Mouse (Mus musculus) heart, embryonic 11.5 days (tissue): ENCODE measurements around the gene Agrn. TPM values are rescaled to one million over a fixed set of nuclear protein-coding genes. Genes with fewer than 3 reads are reported as not detected.
A peak's percentile ranks its signal among the peaks of the same experiment; 100 is the strongest.

Experiments
- ATAC-seq: fragments of 200-750 bp; cut with Nextera tagmentation; replicated peaks from 2 replicates; pipeline ENCODE4 v1.8.0; 2017; ENCODE audit warnings: moderate library complexity; ENCODE audit not compliant: insufficient number of reproducible peaks, low FRiP score, low TSS enrichment
- H3K27ac ChIP-seq: fragments of 300-500 bp; sonication (generic); 2 replicates; pipeline ENCODE4 v1.5.1; 2014; ENCODE audit warnings: mild to moderate bottlenecking, low read depth, low read length
- H3K27me3 ChIP-seq: fragments of 300-500 bp; sonication (generic); 2 replicates; pipeline ENCODE4 v1.6.1; 2014; ENCODE audit warnings: mild to moderate bottlenecking, low read length, mixed read lengths; ENCODE audit not compliant: control insufficient read depth, insufficient read depth
- H3K36me3 ChIP-seq: fragments of 300-500 bp; sonication (generic); 2 replicates; pipeline ENCODE4 v1.6.1; 2014; ENCODE audit warnings: mild to moderate bottlenecking, low read length, moderate library complexity, mixed read lengths; ENCODE audit not compliant: control insufficient read depth, insufficient read depth
- H3K4me1 ChIP-seq: fragments of 300-500 bp; sonication (generic); 2 replicates; pipeline ENCODE4 v1.6.1; 2014; ENCODE audit warnings: low read length; ENCODE audit not compliant: control insufficient read depth, insufficient read depth
- H3K4me2 ChIP-seq: fragments of 300-500 bp; sonication (generic); 2 replicates; pipeline ENCODE4 v1.6.1; 2014; ENCODE audit warnings: mild to moderate bottlenecking, moderate library complexity
- H3K4me3 ChIP-seq: fragments of 300-500 bp; sonication (generic); 2 replicates; pipeline ENCODE4 v1.5.1; 2014; ENCODE audit warnings: low read depth, low read length
- H3K9ac ChIP-seq: fragments of 300-500 bp; sonication (generic); 2 replicates; pipeline ENCODE4 v1.6.1; 2014; ENCODE audit warnings: mild to moderate bottlenecking, low read depth, low read length, moderate library complexity
- H3K9me3 ChIP-seq: fragments of 300-500 bp; sonication (generic); replicated peaks from 2 replicates; pipeline ENCODE4 v1.6.1; 2016; ENCODE audit warnings: low read length; ENCODE audit not compliant: control insufficient read depth
- WGBS: fragments of 180-500 bp; shearing (Covaris S2); extraction: QIAGEN DNeasy Blood & Tissue Kit; methylation state at CpG from one replicate; pipeline ENCODE4 v1.1.7; 2014; ENCODE audit not compliant: insufficient replicate concordance; 5-methylcytosine and 5-hydroxymethylcytosine counted together
- polyA plus RNA-seq: library from polyadenylated mRNA; unstranded; fragments of >200 nt; fragmentation: Nextera tagmentation; extraction: Ambion mirVana; gene quantifications from 2 replicates; pipeline ENCODE4 v1.2.1, GENCODE M21; 2014

Agrn gene
- polyA plus RNA-seq, 1 experiment from 2014 or later, result 36.7 TPM

DNA sequence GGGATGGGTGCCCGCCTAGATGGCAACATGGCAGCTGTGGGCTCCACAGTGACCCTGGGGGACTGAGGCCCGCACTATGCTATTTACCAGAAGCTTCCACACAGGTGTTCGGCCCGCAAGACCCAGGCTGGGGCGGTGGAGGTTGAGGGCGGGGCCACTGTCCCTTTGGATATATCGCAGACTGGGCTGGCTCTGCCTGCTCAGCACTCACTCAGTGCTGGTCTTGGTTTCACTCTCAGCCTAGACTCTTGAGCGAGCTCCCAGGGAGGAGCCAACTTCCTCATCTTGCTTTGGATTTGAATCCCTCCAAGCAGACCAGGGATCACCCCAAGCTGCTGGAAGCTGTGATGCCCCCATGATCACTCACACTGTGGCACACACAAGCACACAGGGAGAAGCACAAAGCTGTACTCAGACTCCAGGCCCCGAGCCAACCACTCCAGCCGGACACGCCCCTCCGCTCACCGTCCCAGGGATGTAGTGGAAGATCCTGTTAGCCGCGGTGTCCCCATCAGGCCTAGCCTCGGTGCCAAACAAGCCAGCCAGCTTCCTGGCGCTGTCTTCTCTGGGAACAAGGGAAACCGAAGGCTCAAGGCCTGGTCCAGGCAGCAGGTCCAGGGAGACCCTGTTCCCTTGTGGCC is 30.6 kb upstream of the Agrn start:
- peak overlapping the region; percentile 19 for H3K4me3 ChIP-seq
- H3K4me2 ChIP-seq, result peak overlapping the region; percentile 55
- no peak overlapping the region for H3K27ac ChIP-seq
- no peaks in the 10 kb centered on the region for H3K27me3 ChIP-seq
- peak overlapping the region; percentile 34; the same call in 1 of the 2 replicates for H3K9ac ChIP-seq
- no peaks in the 10 kb centered on the region for H3K9me3 ChIP-seq
- peaks cover 11% of the 10 kb centered on the region for H3K4me1 ChIP-seq
- WGBS, result 31% methylated on average over 18 of the region's 18 CpGs
- ATAC-seq, result 0 out of 2 replicates have a peak, but pooled peaks have one; percentile 19
- H3K36me3 ChIP-seq, result peaks cover 21% of the 10 kb centered on the region

DNA sequence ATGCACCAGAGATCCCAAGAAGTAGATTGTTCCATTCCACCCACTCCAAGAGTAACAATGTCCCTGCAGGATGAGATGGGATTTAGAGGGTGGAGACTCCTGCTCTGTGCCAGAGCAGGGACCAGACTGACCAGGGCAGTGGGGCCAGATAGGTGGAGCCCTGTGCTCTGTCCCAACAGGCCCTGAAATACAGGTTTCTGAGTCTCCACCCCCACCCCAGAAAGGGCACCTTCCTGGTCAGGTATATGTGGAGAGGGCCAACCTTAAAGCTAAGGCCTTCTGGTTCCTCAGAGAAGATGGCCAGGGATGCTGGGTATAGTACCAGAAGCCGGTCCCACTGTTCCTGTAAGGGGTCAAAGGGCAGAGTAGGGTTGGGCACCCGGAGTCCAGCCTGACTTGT is 27.0 kb upstream of the Agrn start:
- peaks cover 11% of the 10 kb centered on the region for H3K4me1 ChIP-seq
- no peaks in the 10 kb centered on the region for H3K27me3 ChIP-seq
- no peaks in the 10 kb centered on the region for H3K9me3 ChIP-seq
- ATAC-seq, result no peak
- WGBS, result 70% methylated on average over 2 of the region's 2 CpGs
- no peak overlapping the region for H3K4me2 ChIP-seq
- H3K36me3 ChIP-seq, result no peaks in the 10 kb centered on the region; the same call in 1 of the 2 replicates
- H3K4me3 ChIP-seq, result no peak overlapping the region
- no peak overlapping the region for H3K27ac ChIP-seq
- no peak overlapping the region for H3K9ac ChIP-seq

DNA sequence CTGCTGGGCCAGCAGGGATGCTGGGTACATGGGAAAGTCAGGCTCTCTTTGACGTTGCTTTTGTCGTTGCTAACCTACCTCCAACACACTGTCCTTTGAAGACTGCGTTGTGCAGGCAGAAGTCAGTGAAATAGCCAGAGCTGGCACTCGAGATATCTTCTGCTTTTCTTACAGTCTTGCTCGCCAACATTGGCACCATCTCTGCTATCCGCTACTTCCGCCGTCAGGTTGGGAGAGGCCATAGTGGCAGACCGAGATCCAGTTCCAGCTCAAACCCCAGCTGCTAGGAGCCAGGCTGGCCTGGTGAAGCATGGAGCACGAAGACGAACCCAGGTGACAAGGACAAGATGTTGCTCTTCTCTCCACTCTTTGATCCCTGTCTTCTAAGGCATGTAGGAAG is 22.6 kb upstream of the Agrn start:
- ATAC-seq, result no peak
- H3K9me3 ChIP-seq, result no peaks in the 10 kb centered on the region
- no peak overlapping the region for H3K27ac ChIP-seq
- H3K4me2 ChIP-seq, result no peak overlapping the region
- no peaks in the 10 kb centered on the region for H3K36me3 ChIP-seq
- H3K9ac ChIP-seq, result no peak overlapping the region
- H3K4me1 ChIP-seq, result peaks cover 7% of the 10 kb centered on the region
- WGBS, result 77% methylated on average over 11 of the region's 11 CpGs
- no peak overlapping the region for H3K4me3 ChIP-seq
- no peaks in the 10 kb centered on the region for H3K27me3 ChIP-seq

DNA sequence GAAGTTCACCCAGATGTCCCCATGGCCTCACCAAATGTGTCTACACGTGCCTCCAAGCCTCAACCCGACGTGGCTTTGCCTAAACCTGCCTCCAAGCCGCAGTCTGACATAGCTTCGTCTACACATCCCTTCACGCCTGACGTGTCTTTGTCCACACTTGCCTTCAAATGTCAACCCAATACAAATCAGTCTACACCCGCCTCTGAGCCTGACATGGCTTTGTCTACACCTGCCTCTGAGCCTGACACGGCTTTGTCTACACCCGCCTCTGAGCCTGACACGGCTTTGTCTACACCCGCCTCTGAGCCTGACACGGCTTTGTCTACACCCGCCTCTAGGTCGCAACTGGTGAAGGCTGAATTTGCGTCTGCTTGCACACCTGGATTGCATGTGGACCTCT is 20.6 kb upstream of the Agrn start:
- no peak overlapping the region for H3K4me3 ChIP-seq
- H3K36me3 ChIP-seq, result no peaks in the 10 kb centered on the region
- H3K9ac ChIP-seq, result no peak overlapping the region
- H3K9me3 ChIP-seq, result no peaks in the 10 kb centered on the region
- ATAC-seq, result no peak
- peaks cover 7% of the 10 kb centered on the region for H3K4me1 ChIP-seq
- H3K27me3 ChIP-seq, result no peaks in the 10 kb centered on the region
- no peak overlapping the region for H3K27ac ChIP-seq
- no peak overlapping the region for H3K4me2 ChIP-seq
- WGBS, result 70% methylated on average over 16 of the region's 16 CpGs

DNA sequence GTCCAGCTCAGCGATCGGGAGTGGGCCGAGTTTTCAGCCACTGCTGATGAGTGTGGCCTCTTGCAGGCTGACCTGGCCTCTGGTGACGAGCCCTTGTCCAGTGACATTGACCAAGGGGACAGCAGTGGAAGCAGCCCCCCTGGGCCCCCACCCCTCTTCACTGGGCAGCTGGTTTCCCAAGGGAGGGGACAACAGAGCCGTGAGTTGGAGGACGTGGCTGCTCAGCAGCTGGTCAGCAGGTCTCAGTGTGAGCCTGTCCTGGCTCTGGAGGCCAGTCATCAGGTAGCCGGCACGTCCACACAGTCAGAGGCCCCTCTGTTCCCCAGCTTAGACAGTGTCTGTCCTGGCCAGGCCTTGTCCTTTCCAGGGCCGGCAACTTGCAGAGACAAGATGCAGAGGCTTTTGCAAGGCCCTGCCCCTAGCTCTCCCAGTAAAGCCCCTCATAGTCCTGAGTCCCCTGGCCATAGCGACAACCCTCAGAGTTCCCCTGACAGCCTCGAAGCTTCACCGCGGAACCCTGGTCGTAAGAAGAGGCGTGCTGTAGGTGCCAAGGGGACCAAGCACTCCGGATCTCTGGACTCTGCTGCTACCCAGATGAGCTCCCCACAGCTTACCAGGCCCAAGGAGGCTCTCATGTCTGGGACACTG is 19.9 kb upstream of the Agrn start:
- H3K27me3 ChIP-seq, result no peaks in the 10 kb centered on the region
- peak overlapping the region; percentile 28; the same call in 1 of the 2 replicates for H3K9ac ChIP-seq
- H3K4me3 ChIP-seq, result no peak overlapping the region
- 65% methylated on average over 16 of the region's 16 CpGs for WGBS
- no peaks in the 10 kb centered on the region for H3K36me3 ChIP-seq
- H3K4me1 ChIP-seq, result peaks cover 7% of the 10 kb centered on the region
- no peaks in the 10 kb centered on the region for H3K9me3 ChIP-seq
- no peak overlapping the region for H3K27ac ChIP-seq
- H3K4me2 ChIP-seq, result no peak overlapping the region
- ATAC-seq, result peak; percentile 52; the same call in 1 of the 2 replicates

DNA sequence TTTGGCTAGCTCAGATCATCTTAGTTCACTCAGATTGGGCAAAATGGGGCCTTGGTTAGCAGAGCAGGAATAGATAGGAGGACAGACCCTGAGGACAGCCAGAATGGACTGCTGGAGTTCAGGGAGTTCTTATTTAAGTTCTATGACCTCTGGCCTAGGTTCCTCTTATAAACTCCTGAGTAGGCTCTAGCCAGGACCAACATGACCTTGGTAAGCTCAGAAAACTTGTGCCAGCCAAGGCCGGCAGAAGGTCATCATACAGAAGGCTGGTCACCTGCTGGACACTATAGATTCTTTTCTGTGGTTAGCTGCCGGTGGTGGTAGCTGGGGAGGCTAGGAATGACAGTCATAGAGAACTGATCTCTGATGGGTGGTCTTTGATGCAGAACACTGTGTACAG is 18.9 kb upstream of the Agrn start:
- Histone ChIP-seq H3K9me3 (no peaks in the 10 kb centered on the region), H3K36me3 (no peaks in the 10 kb centered on the region), H3K4me3 (no peak overlapping the region), H3K27me3 (no peaks in the 10 kb centered on the region), H3K9ac (no peak overlapping the region), H3K4me2 (no peak overlapping the region), H3K27ac (no peak overlapping the region), H3K4me1 (peaks cover 7% of the 10 kb centered on the region)
- ATAC-seq, result no peak
- 85% methylated on average over 2 of the region's 2 CpGs for WGBS

DNA sequence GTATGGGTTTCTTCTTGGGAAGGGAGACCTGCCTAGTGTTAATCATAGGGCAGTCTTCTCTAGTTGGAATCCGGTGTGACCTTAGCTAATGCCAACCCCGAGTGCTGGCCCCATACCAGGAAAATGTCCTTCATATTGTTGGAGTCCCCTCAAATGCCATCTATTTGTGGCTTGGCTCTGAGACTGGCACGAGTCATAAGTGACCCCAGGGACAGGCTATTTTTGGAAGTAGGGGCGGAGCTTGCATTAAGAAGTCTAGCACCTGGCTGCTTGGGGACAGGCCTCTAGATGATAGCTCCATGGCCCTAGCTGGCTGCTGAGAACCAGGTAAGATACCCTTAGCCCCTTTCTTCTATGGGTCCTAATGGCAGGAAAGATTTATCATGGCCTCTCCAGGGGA is 18.4 kb upstream of the Agrn start, which contains the start of gene Perm1:
Gene Perm1, plus strand, starts transcription at position 220 of the 400 bp plus-strand sequence.
- H3K27me3 ChIP-seq, result no peaks in the 10 kb centered on the region
- no peak within 1 kb of the TSS for H3K27ac ChIP-seq
- H3K4me2 ChIP-seq, result no peak within 1 kb of the TSS
- ATAC-seq, result no peak
- H3K9me3 ChIP-seq, result no peaks in the 10 kb centered on the region
- H3K4me1 ChIP-seq, result peaks cover 7% of the 10 kb centered on the region
- no peak within 1 kb of the TSS for H3K9ac ChIP-seq
- no peak within 1 kb of the TSS for H3K4me3 ChIP-seq
- WGBS, result 63% methylated on average over 4 of the region's 4 CpGs
- no peaks in the 10 kb centered on the region for H3K36me3 ChIP-seq

DNA sequence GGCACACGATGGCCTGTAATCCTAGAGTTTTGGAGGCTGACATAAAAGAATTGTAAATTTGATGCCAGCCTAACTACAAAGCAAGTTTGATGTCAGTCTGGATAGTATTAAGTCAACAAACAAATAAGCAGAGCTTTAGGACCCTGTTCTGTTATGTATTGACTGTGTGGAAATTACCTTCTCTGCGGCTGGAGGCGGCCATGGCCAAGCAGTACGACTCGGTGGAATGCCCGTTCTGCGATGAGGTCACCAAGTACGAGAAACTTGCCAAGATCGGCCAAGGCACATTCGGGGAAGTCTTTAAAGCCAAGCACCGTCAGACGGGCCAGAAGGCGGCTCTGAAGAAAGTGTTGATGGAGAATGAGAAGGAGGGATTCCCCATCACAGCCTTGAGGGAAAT is 15.8 kb upstream of the Agrn start:
- Histone ChIP-seq H3K36me3 (no peaks in the 10 kb centered on the region), H3K4me1 (peaks cover 7% of the 10 kb centered on the region), H3K4me2 (no peak overlapping the region), H3K27ac (no peak overlapping the region), H3K9ac (no peak overlapping the region), H3K27me3 (no peaks in the 10 kb centered on the region), H3K9me3 (no peaks in the 10 kb centered on the region), H3K4me3 (no peak overlapping the region)
- ATAC-seq, result no peak
- WGBS, result 88% methylated on average over 13 of the region's 13 CpGs
